Mouse (Mus musculus) small intestine, adult 2 months (tissue): Measurements from ENCODE around the gene Ccn6.

ENCODE experiments used
- CTCF ChIP-seq: fragments of 200-500 bp; IDR thresholded peaks from 2 replicates; pipeline ENCODE4 v1.5.1; 2012; ENCODE audit warnings: low read depth, mild to moderate bottlenecking, control low read depth, inconsistent platforms, low read length, moderate library complexity, mixed read lengths; ENCODE audit not compliant: insufficient replicate concordance, insufficient read length; ENCODE audit errors: extremely low read depth
- POLR2A ChIP-seq: fragments of 200-500 bp; IDR thresholded peaks from 2 replicates; pipeline ENCODE4 v1.6.1; 2012; ENCODE audit warnings: low read depth, mild to moderate bottlenecking, control low read depth, inconsistent platforms, low read length, moderate library complexity

- TF ChIP-seq CTCF, result no peak
- no peak for TF ChIP-seq POLR2A
Measured at GRCm38 (mm10) chr10:39109489-39109874, 54.1 kb downstream of the Ccn6 start.
